Mouse (Mus musculus) adrenal gland, postnatal 4 days (tissue): ENCODE measurements around the gene Proser1. TPM values are rescaled to one million over a fixed set of nuclear protein-coding genes. Genes with fewer than 3 reads are reported as not detected.

Source experiments
- DNase-seq, 2 experiments: peaks; one replicate each; pipeline ENCODE4 v3.0.0; 2021 to 2022; ENCODE audit warnings: low spot score in 2 of 2, mixed read lengths in 2 of 2
- long read RNA-seq, 2 experiments: library from polyadenylated mRNA; stranded (forward); transcript quantifications; one replicate each; pipeline ENCODE4 v2.0.0; 2021
- total RNA-seq, 2 experiments: library from RNA; stranded (reverse); gene quantifications; 2 replicates each; pipeline ENCODE4 v1.2.3; 2021

Gene Proser1
- total RNA-seq: 10 to 100 TPM; 39.8 to 41.4 TPM
- long read RNA-seq, experiment 1, partial matches to known transcripts: 0 of 1 reads
- long read RNA-seq, experiment 1, other reads (novel, unspliced or antisense): 1 of 1 reads
- long read RNA-seq, experiment 2, partial matches to known transcripts: 0 of 7 reads
- long read RNA-seq, experiment 2, other reads (novel, unspliced or antisense): 3 of 7 reads

GRCm38 (mm10) chr3:53463046-53463764, at the start of gene Proser1, which contains the start of gene Nhlrc3:
Gene Proser1 (plus strand): TSS chr3:53463666.
Gene Nhlrc3 (minus strand): TSS chr3:53463332.
- peak; percentile 82 to 84 for DNase-seq

GRCm38 (mm10) chr3:53413959-53414358, 49.5 kb upstream of the Proser1 start:
- DNase-seq: no peak

GRCm38 (mm10) chr3:53416036-53416506, 47.4 kb upstream of the Proser1 start:
- DNase-seq: no peak

DNA sequence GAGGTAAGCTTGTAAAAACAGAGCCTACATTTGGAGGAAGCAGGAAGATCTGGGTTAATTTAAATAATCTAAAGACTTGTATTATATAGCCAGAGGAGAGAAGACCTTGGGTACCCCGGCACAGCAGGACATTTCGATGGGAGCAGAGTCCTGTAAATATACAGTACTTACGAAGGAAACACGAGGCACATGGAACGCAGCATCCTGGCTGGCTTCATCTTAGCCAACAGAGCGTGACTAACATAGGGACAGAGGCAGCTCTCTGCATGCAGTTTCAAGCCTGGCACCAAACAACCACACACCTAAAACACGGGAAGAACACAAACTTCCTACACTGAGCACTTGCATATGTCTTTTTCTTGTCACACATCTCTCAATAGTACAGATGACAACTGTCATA, 45.8 kb upstream of the Proser1 start:
- DNase-seq: no peak

DNA sequence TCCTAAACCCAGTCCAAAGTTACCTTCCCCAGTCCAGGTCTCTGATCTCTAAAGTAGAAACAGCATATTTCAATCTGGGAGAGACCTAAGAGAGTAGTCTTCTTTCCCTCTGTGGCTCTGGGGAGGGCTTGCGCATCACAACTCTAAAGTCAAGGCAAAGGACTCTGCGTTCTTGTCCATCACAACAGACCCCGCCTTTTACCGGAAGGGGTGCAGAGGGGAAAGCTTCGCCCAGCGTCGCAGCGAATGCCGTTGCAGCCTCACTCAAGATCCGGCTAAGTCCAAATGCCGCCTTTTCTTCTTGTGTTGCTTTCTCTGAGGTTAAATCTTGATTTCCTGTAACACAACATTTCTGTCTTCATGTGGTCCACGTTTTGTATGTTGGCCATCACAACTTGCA, 41.8 kb upstream of the Proser1 start:
- DNase-seq: no peak

GRCm38 (mm10) chr3:53422691-53423090, 40.8 kb upstream of the Proser1 start:
- no peak for DNase-seq

DNA sequence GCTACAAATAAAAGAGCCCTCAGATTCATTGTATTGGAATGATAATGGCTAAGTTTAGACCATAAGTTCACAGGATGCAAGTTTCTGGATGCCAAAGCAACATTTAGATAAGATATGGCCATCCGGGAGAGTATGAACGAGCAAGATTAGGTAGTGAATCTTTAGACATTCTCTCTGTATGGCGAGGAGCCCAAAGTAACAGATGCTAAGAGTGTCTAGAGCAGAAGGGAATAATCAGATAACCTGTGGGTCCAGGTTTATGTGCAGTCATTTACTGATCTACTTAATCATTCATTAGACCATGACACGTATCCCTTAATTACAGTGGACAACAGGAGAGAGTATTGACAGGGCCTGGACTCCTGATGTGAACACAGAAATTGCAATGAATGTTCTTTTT, 39.9 kb upstream of the Proser1 start:
- DNase-seq: no peak

DNA sequence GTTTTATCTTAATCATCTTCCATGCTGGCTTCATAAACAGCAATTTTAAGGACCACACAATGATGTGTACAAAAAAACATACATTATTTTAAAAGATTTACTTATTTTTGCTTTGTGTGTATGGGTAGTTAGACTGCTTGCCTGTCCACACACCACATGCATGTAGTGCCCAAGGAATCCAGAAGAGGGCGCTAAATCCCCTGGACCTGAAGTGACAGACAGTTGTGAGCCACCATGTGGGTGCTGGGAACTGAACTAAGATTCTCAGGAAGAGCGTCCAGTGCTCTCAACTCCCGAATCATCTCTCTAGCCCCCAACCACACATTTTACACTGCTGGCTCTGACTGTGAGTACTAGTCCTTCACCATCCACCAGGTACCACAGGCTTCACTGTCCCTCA, 28.9 kb upstream of the Proser1 start:
- no peak for DNase-seq

GRCm38 (mm10) chr3:53436550-53436949, 26.9 kb upstream of the Proser1 start:
- no peak for DNase-seq

GRCm38 (mm10) chr3:53445540-53445939, 17.9 kb upstream of the Proser1 start:
- DNase-seq: no peak

DNA sequence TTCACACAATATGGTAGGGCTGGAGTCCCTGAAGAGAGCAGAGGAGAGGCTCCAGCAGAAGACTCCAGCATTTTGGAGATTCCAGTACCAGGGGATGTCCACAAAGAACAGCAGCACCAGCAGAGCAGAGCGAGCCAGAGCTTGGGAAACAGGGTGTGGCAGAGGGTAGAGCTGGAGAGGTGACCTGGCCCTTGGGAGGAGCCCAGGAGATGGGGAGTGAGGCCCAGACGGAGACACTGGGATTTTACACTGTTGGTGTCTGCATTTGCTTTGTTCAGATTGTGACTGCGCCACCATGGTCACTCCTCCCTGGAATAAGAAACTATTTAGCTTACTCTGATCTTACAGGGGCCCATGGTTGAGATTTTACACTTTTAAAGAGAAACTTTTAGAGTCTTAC, 16.7 kb upstream of the Proser1 start:
- no peak for DNase-seq

- DNase-seq: no peak
These were observed 15.3 kb upstream of the Proser1 start for GRCm38 (mm10) chr3:53448208-53448607.

DNA sequence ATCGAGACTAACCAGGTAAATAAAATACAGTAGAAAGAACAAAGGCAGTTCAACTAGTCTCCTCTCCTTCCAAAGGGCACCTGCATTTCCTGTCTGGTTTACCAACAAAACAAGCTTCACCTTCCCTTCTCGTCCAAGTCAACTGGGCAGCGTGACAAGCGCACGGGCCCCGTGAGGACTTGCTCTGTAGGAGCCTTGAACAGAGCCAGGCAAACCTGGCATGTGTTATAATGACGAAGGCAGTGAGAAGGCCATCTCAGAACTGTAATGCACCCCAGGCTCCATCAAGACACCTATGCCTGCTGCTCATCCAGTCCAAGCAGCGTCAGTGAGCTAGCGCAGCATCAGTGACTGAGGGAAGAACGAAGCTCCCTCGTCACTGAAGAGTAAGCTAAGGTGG, 12.8 kb upstream of the Proser1 start:
- DNase-seq: no peak

- DNase-seq: no peak
These were observed 11.1 kb upstream of the Proser1 start for GRCm38 (mm10) chr3:53452351-53452750.

- DNase-seq: no peak
These were observed 10.1 kb upstream of the Proser1 start for GRCm38 (mm10) chr3:53453346-53453745.

DNA sequence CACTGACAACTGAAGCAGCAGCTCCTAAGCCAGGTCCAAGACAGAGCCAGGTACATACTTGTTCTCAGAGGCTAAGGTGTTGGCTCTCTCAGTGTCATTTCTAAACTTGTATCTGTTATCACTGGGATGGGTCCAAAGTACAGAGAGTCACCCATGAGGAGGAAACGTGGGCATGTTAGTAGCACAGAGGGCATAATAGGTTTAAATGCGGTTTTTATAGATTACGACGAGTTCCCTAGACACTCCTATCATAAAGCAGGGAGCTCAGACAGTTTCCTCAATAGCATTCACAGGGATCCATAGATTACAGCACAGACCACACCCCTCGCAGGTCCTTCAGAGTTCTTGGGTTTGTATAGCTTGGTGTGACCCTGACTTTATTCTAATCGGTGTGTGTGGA, 9.5 kb upstream of the Proser1 start:
- no peak for DNase-seq

GRCm38 (mm10) chr3:53454561-53454960, 8.9 kb upstream of the Proser1 start:
- DNase-seq: no peak

- DNase-seq: no peak
These were observed 8.5 kb upstream of the Proser1 start for GRCm38 (mm10) chr3:53454984-53455383.

GRCm38 (mm10) chr3:53457750-53458149, 5.7 kb upstream of the Proser1 start:
- no peak for DNase-seq

DNA sequence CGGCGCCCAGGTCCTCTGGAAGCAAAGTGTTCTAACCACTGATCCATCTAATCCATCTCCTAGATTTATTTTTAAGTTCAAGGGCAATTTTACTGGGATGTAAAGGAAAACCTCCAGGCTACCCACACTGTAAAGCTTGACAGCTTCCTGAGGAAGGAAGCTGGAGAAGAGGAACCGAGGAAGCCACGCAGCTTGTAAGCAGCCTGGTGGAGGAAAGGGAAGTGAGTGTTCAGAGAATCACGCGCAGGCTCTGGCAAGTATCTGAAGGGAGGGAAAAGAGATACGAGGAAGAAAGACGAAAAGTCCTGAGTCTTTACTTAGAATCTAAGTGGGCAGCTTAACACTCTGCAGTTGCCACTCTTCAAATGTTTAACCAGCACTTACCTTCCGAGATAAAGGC, 3.4 kb upstream of the Proser1 start:
- DNase-seq: no peak

GRCm38 (mm10) chr3:53462701-53463045, 793 bp upstream of the Proser1 start:
- DNase-seq: no peak

GRCm38 (mm10) chr3:53463765-53464114, 274 bp downstream of the Proser1 start:
- DNase-seq: no peak

- DNase-seq: no peak
These were observed 756 bp downstream of the Proser1 start for GRCm38 (mm10) chr3:53464146-53464698.
